Mouse (Mus musculus): ENCODE results near the gene Setdb2.
A peak's percentile ranks its signal among the peaks of the same experiment; 100 is the strongest.
"Not testable (repeated sequence)": the region's sequence is repeated elsewhere in the genome, so short reads cannot be mapped to it uniquely, and the experiment has no call there.

The Setdb2 gene

GRCm38 (mm10) chr14:59440558-59441471, at the start of gene Setdb2, which contains the start of gene Cab39l:
Setdb2 (minus strand) TSS chr14:59440884.
Cab39l (plus strand) TSS chr14:59440972.
- DNase-seq (ENCODE audit: extremely low spot score, low read depth, low spot score) = peak; percentile 44

GRCm38 (mm10) chr14:59485247-59485810, 44.6 kb upstream of the Setdb2 start:
- DNase-seq (ENCODE audit: extremely low spot score, low read depth, low spot score) = no peak

- DNase-seq (ENCODE audit: extremely low spot score, low read depth, low spot score) = no peak
Measured at GRCm38 (mm10) chr14:59478699-59479098, 38.0 kb upstream of the Setdb2 start.

GRCm38 (mm10) chr14:59470781-59471180, 30.1 kb upstream of the Setdb2 start:
- DNase-seq (ENCODE audit: extremely low spot score, low read depth, low spot score) = no peak

GRCm38 (mm10) chr14:59467798-59468197, 27.1 kb upstream of the Setdb2 start:
- DNase-seq (ENCODE audit: extremely low spot score, low read depth, low spot score) = no peak

GRCm38 (mm10) chr14:59466503-59466902, 25.8 kb upstream of the Setdb2 start:
- no peak for DNase-seq (ENCODE audit: extremely low spot score, low read depth, low spot score)

- no peak for DNase-seq (ENCODE audit: extremely low spot score, low read depth, low spot score)
Measured at GRCm38 (mm10) chr14:59447981-59448380, 7.3 kb upstream of the Setdb2 start.

- DNase-seq (ENCODE audit: extremely low spot score, low read depth, low spot score) = no peak
Measured at GRCm38 (mm10) chr14:59445421-59445820, 4.7 kb upstream of the Setdb2 start.

GRCm38 (mm10) chr14:59441472-59441805, 755 bp upstream of the Setdb2 start:
- DNase-seq (ENCODE audit: extremely low spot score, low read depth, low spot score) = no peak

GRCm38 (mm10) chr14:59440039-59440438, 645 bp downstream of the Setdb2 start:
- no peak for DNase-seq (ENCODE audit: extremely low spot score, low read depth, low spot score)

GRCm38 (mm10) chr14:59438505-59438904, 2.2 kb downstream of the Setdb2 start:
- DNase-seq (ENCODE audit: extremely low spot score, low read depth, low spot score) = no peak

GRCm38 (mm10) chr14:59437398-59437797, 3.3 kb downstream of the Setdb2 start:
- no peak for DNase-seq (ENCODE audit: extremely low spot score, low read depth, low spot score)

GRCm38 (mm10) chr14:59435206-59435605, 5.5 kb downstream of the Setdb2 start:
- DNase-seq (ENCODE audit: extremely low spot score, low read depth, low spot score) = no peak

GRCm38 (mm10) chr14:59433902-59434301, 6.8 kb downstream of the Setdb2 start:
- no peak for DNase-seq (ENCODE audit: extremely low spot score, low read depth, low spot score)

- no peak for DNase-seq (ENCODE audit: extremely low spot score, low read depth, low spot score)
Measured at GRCm38 (mm10) chr14:59430556-59430955, 10.1 kb downstream of the Setdb2 start.

- DNase-seq (ENCODE audit: extremely low spot score, low read depth, low spot score) = no peak
Measured at GRCm38 (mm10) chr14:59422912-59423663, 17.6 kb downstream of the Setdb2 start.

- no peak for DNase-seq (ENCODE audit: extremely low spot score, low read depth, low spot score)
Measured at GRCm38 (mm10) chr14:59418171-59418570, 22.5 kb downstream of the Setdb2 start.

- DNase-seq (ENCODE audit: extremely low spot score, low read depth, low spot score) = not testable (repeated sequence)
Measured at GRCm38 (mm10) chr14:59414979-59415378, 25.7 kb downstream of the Setdb2 start.

GRCm38 (mm10) chr14:59396999-59397398, 43.7 kb downstream of the Setdb2 start:
- no peak for DNase-seq (ENCODE audit: extremely low spot score, low read depth, low spot score)

GRCm38 (mm10) chr14:59395281-59395680, 45.4 kb downstream of the Setdb2 start, which contains the start of gene Phf11c:
Phf11c (minus strand) TSS chr14:59395381.
- DNase-seq (ENCODE audit: extremely low spot score, low read depth, low spot score) = no peak

- not testable (repeated sequence) for DNase-seq (ENCODE audit: extremely low spot score, low read depth, low spot score)
Measured at GRCm38 (mm10) chr14:59390181-59390580, 50.5 kb downstream of the Setdb2 start.
